Mouse (Mus musculus) small intestine, adult 2 months (tissue): ENCODE measurements around the gene Bco2. TPM values are rescaled to one million over a fixed set of nuclear protein-coding genes. Genes with fewer than 3 reads are reported as not detected.

Experiments
- H3K27ac ChIP-seq: fragments of 200-500 bp; 2 replicates; pipeline ENCODE4 v1.5.1; 2012; ENCODE audit warnings: low read depth, low read length, control low read depth, inconsistent platforms; ENCODE audit not compliant: insufficient read depth
- H3K27me3 ChIP-seq: fragments of 200-500 bp; 2 replicates; pipeline ENCODE4 v1.6.1; 2012; ENCODE audit warnings: mild to moderate bottlenecking, moderate library complexity, low read length, inconsistent platforms; ENCODE audit not compliant: control insufficient read depth, insufficient read depth
- H3K36me3 ChIP-seq: fragments of 200-500 bp; 2 replicates; pipeline ENCODE4 v1.6.1; 2012; ENCODE audit warnings: mild to moderate bottlenecking, low read length, control low read depth, inconsistent platforms; ENCODE audit not compliant: control insufficient read depth, insufficient read depth
- H3K4me1 ChIP-seq: fragments of 200-500 bp; 2 replicates; pipeline ENCODE4 v1.6.1; 2012; ENCODE audit warnings: low read length, inconsistent platforms, mixed read lengths; ENCODE audit not compliant: control insufficient read depth, insufficient read depth, insufficient read length
- H3K4me3 ChIP-seq: fragments of 200-500 bp; 2 replicates; pipeline ENCODE4 v1.5.1; 2012; ENCODE audit warnings: low read depth, mild to moderate bottlenecking, control low read depth, inconsistent platforms, low read length, moderate library complexity
- CTCF ChIP-seq: fragments of 200-500 bp; IDR thresholded peaks from 2 replicates; pipeline ENCODE4 v1.5.1; 2012; ENCODE audit warnings: low read depth, mild to moderate bottlenecking, control low read depth, inconsistent platforms, low read length, moderate library complexity, mixed read lengths; ENCODE audit not compliant: insufficient replicate concordance, insufficient read length; ENCODE audit errors: extremely low read depth
- POLR2A ChIP-seq: fragments of 200-500 bp; IDR thresholded peaks from 2 replicates; pipeline ENCODE4 v1.6.1; 2012; ENCODE audit warnings: low read depth, mild to moderate bottlenecking, control low read depth, inconsistent platforms, low read length, moderate library complexity
- WGBS: fragments of 180-500 bp; shearing (Covaris S2); methylation state at CpG from one replicate; pipeline ENCODE4 v1.1.7; 2018; 5-methylcytosine and 5-hydroxymethylcytosine counted together
- polyA plus RNA-seq: library from polyadenylated mRNA; depleted of rRNA; stranded (reverse); fragments of >200 nt; gene quantifications from 2 replicates; pipeline ENCODE4 v1.2.3, GENCODE M21; 2012

Bco2 gene
- polyA plus RNA-seq, 1 experiment, result 8.5 TPM

DNA sequence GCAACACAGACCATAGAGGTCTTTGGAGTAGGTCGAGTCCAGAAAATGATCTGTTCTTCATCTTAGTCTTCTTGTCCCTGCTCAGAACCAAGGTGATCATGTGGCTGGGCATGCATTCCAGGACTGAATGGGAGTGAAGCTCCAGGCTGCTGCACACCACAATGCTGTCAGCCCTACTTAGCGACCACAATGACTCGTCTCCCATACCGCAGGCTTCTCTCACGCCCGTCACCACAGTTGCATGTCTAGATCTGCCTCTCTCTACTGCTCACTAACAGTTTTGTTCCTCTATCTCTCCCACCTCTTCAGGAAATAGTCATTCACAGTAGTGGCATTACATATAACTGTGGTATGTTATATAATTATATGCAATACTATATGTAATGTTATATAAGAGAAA lies 34.2 kb downstream of the Bco2 start:
- Histone ChIP-seq H3K36me3 (peaks cover 11% of the 10 kb centered on the region), H3K27me3 (no peaks in the 10 kb centered on the region), H3K27ac (no peak overlapping the region), H3K4me3 (no peak overlapping the region), H3K4me1 (0 out of 2 replicates have a peak, but pooled peaks cover 1% of the 10 kb centered on the region)
- no peak for TF ChIP-seq POLR2A
- TF ChIP-seq CTCF, result no peak
- 75% methylated on average over 6 of the region's 6 CpGs for WGBS

DNA sequence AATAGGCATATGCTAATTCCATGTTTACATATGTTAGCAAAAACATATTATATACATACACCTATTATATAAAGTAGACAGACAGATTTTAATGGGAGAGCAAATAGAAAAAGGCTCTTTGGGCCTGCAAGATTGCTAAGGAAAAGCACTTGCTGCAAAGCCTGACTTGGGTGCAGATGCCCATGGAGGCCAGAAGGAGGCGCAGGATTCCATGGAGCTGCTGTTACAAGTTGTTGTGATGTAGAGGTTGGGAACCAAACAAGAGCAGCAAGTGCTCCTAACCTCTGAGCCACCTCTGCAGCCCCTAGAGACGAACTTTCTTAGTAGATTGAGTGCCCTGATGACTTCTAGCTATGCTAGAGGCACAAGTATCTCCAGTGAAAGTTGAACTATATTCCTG lies 36.2 kb downstream of the Bco2 start:
- Histone ChIP-seq H3K4me1 (peaks cover 8% of the 10 kb centered on the region; the same call in 1 of the 2 replicates), H3K27ac (no peak overlapping the region), H3K36me3 (peaks cover 7% of the 10 kb centered on the region), H3K4me3 (no peak overlapping the region), H3K27me3 (no peaks in the 10 kb centered on the region)
- WGBS, result 38% methylated on average over 2 of the region's 2 CpGs
- TF ChIP-seq CTCF (peak; percentile 73; the same call in 1 of the 2 replicates), POLR2A (no peak)

- Histone ChIP-seq H3K36me3 (no peaks in the 10 kb centered on the region), H3K27me3 (no peaks in the 10 kb centered on the region), H3K27ac (peak overlapping the region; percentile 56; the same call in 1 of the 2 replicates), H3K4me1 (peaks cover 8% of the 10 kb centered on the region; the same call in 1 of the 2 replicates), H3K4me3 (no peak overlapping the region)
- 42% methylated on average over 5 of the region's 5 CpGs for WGBS
- no peak for TF ChIP-seq CTCF
- TF ChIP-seq POLR2A, result no peak
Measured at GRCm38 (mm10) chr9:50515462-50515861, 39.5 kb downstream of the Bco2 start.

DNA sequence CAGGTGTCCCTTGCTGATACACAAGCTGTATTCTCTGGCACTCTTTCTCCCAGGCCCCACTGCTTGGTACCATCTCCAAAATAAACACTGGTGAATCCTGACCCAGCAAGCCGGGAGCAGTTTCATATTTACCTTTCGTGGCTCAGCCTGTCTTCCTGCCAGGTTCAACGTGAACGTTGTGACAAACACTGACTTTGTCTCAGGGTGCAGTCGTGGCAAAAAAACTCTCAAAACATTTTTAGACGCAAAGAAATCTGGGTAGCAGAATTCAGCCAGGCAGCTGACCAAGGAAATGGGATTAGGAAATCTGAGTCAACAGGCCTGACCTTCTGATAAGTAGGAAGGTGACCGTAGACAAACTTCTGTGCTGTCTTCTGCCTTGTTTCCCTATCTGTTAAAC lies 47.4 kb downstream of the Bco2 start:
- H3K4me1 ChIP-seq, result no peaks in the 10 kb centered on the region
- no peak for TF ChIP-seq CTCF
- TF ChIP-seq POLR2A, result no peak
- 21% methylated on average over 7 of the region's 7 CpGs for WGBS
- no peak overlapping the region for H3K27ac ChIP-seq
- H3K27me3 ChIP-seq, result no peaks in the 10 kb centered on the region
- H3K36me3 ChIP-seq, result no peaks in the 10 kb centered on the region
- no peak overlapping the region for H3K4me3 ChIP-seq

DNA sequence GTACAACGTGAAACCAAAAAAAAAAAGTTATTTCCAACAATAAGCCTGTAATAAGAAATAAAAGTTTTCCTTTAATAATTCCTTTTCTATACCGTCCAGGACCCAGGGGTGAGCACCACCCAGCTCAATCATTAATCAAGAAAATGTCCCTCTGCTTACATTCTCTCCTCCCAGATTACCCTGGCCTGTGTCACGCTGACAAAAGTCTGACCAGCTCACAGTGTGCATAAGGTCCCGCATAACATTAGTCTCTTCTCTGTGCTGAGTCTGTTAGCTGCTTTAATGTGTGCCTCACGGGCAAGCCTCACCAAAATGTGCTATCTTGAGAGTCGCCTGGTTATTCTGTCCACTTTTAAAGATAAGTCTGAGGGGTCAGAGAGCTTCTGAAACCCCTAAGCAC lies 49.6 kb downstream of the Bco2 start:
- TF ChIP-seq CTCF, result no peak
- no peak for TF ChIP-seq POLR2A
- Histone ChIP-seq H3K4me3 (no peak overlapping the region), H3K36me3 (no peaks in the 10 kb centered on the region), H3K27me3 (no peaks in the 10 kb centered on the region), H3K27ac (no peak overlapping the region), H3K4me1 (no peaks in the 10 kb centered on the region)
- WGBS, result 44% methylated on average over 6 of the region's 6 CpGs

- H3K4me3 ChIP-seq, result no peak overlapping the region
Measured at GRCm38 (mm10) chr9:50502949-50503348, 52.0 kb downstream of the Bco2 start.

DNA sequence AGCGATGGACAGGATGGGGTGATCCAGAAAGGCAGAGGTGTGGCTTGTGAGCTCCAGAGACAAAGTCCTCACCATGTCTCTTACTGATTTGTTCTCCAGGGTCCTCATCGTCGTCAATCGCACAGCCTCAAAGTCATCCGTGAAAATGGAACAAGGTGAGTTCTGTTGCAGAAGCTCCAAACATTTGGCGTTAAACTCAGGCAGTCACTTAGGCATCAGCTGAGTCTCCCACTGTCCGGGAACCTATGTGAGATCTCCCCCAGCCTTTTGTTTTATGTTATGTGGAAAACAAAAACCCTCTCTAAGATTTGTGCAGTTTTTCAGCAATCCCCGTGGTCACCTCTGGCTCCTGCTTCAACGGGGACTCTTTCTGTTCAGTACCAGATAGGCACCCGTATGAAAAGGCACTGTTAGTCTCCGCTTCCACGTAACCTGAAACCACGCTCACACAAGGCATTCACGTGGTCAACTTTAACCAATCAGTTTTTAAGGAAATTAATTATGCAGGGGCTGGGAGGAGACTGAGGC lies 53.9 kb downstream of the Bco2 start:
- Histone ChIP-seq H3K36me3 (no peaks in the 10 kb centered on the region), H3K4me3 (peak overlapping the region; percentile 63), H3K4me1 (no peaks in the 10 kb centered on the region; the same call in 1 of the 2 replicates), H3K27ac (peak overlapping the region; percentile 66), H3K27me3 (no peaks in the 10 kb centered on the region)
- TF ChIP-seq CTCF, result no peak
- TF ChIP-seq POLR2A, result no peak
- 20% methylated on average over 14 of the region's 14 CpGs for WGBS

More at GRCm38 (mm10) chr9:50502949-50503348, 52.0 kb downstream of the Bco2 start:
- Histone ChIP-seq H3K27ac (no peak overlapping the region), H3K27me3 (no peaks in the 10 kb centered on the region), H3K4me1 (no peaks in the 10 kb centered on the region; the same call in 1 of the 2 replicates), H3K36me3 (no peaks in the 10 kb centered on the region)
- WGBS, result 87% methylated on average over 3 of the region's 3 CpGs
- TF ChIP-seq POLR2A (no peak), CTCF (no peak)
